Mouse (Mus musculus) lung, postnatal 0 days (tissue): Measurements from ENCODE around the gene Plppr1.

ENCODE experiments used
- CTCF ChIP-seq: IDR thresholded peaks from 2 replicates; pipeline ENCODE4 v1.5.1; 2016; ENCODE audit warnings: antibody characterized with exemption, mild to moderate bottlenecking
- EP300 ChIP-seq: IDR thresholded peaks from 2 replicates; pipeline ENCODE4 v1.6.1; 2016; ENCODE audit warnings: antibody characterized with exemption, mild to moderate bottlenecking, control low read depth

DNA sequence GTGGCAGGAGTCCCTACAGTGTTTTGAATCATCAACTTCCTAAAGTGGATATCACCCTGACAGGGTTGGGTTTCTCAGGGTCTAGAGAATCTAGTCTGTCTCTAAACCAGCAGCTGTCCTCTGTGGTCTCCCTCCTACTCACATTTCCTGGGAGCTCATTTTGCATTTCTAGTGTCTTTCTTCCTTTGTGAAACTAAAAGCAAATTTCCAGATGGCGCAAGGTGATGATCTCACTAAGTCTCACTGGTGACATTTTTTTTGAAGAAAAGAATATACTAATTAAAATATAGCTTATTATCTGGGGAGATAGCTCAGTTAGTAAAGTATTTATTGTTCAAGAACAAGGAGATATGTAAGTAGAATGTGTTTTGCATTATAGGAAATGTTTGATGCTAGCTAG lies 31.4 kb downstream of the Plppr1 start:
- no peak for TF ChIP-seq CTCF
- TF ChIP-seq EP300 = no peak
